Mouse (Mus musculus) gonadal fat pad, adult 2 months (tissue): ENCODE measurements at regions not wholly inside any gene's neighbourhood (a gene's known extent, or its start where the extent isn't known, plus 50 kb on each side); places are given as distances from the start of the nearest gene placed in this dataset.

Source experiments
- DNase-seq: peaks from one replicate; pipeline ENCODE4 v3.0.0-alpha.2; 2012; ENCODE audit warnings: low read depth

- no peak for DNase-seq
Measured at GRCm38 (mm10) chr12:79912281-79913063, 200.3 kb downstream of the Zfp36l1 start.

DNA sequence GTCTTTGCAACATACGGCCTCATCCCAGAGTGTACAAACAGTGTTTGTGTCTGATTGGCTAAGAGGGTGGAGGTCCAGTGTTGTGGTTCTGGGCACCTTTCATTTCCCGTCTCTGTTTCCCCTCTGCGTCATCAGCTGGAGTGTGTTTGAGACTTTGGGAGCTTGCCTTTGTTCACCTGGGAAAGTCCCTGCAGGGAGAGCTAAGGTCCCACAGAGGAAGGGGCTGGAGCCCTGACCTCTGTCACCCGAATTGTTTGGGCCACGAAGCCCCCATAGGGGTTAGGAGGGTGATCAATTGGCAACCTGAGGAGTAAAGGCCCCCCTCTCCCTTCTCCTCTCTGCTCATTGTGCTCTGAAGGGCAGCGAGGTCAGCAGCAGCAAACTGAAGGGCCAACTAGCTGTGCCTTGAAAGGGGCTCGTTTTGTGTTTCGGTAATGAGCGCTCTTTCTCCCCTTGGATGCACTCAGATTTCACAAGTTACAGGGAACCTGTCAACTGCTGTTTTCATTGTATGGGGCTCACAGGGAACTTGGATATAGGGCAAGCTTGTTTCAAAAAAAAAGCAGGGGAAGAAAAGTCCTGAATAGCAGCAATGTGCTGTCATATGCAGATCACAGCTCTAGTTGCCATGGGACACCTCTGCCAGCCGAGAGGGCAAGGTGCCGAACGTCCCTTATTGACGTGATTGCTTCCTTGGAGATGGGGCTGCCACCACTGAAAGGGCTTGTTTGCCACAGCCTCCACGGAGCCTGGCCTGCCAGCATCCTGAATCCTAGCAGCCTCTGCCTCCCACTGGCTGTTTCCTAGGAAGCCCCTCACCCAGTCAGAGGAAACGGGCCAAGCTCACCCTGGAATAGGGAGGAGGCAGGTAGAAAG lies 201.7 kb downstream of the Zfp36l1 start:
- no peak for DNase-seq

GRCm38 (mm10) chr12:79907583-79907982 lies 205.2 kb downstream of the Zfp36l1 start:
- no peak for DNase-seq

DNA sequence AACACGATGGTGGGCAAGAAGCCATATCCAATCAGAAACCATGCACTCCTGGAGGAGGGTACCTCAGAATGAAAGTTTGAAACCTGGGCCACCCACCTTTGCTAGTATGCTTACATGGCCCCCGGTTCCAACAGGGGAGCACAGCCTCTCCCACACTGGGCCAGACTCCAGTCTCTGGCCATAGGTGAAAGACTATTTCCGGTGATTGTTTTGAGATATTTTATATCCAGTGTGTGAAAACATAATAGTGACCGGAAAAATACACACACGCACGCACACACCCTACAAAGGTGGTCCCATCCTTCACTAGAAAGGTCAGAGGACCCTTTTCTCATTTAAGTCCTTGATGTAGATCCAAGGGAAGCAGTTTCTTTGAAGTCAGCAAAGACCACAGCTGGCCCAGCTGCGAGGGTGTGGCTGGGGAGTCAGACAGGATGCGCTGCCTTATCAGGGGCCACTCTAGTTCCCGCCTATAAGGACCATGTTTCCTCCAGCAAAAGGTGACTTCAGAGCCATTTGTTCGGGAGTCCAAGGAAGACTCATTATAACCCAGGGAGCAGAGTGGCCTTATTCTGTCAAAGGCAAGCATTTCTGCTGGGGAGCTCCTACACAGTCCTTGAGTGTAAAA lies 206.0 kb downstream of the Zfp36l1 start:
- DNase-seq = no peak

DNA sequence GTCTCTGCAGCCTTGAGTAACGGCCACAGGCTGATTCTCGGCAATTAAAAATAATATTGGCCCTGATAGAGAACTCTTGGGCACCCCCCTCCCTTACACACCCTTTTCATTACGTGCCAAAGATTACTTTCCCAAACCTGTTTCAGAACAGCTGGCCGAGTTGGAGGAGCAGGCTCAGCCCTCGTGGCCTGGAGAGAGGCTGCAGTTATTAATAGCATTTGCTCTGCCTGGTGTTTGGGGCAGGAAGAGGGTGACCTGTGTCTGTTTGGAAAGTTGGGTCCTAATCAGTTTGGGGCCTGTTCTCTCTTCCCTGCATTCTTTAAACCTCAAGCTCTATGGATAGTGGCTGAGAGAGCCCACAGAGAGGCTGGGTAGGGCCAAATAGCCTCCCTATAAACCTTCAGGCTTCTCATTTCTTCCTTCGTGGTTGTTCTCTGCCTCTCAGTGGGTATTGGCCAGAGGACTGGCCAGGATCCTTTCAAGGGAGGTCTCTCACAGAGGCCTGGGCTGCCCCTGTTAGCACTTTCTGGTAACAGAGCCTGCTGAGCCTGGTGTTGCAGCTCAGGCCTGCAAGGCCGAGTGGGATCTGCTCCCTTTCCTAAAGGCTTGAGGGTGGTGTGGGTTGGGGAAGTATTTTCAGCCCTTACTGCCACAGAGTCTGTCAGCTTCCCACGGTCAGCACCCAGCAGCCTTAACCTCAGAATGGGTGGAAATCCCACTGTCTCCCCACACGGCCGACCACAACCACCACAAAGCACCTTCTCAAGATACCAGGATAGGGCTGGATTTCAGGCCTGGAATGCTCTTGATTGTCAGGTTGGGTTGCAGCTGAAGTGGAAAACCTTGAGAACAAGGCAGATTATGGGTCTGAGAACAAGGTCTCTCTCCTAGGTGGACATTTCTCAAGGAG lies 206.7 kb downstream of the Zfp36l1 start:
- DNase-seq = no peak

GRCm38 (mm10) chr12:79904913-79905549 lies 207.8 kb downstream of the Zfp36l1 start:
- no peak for DNase-seq

DNA sequence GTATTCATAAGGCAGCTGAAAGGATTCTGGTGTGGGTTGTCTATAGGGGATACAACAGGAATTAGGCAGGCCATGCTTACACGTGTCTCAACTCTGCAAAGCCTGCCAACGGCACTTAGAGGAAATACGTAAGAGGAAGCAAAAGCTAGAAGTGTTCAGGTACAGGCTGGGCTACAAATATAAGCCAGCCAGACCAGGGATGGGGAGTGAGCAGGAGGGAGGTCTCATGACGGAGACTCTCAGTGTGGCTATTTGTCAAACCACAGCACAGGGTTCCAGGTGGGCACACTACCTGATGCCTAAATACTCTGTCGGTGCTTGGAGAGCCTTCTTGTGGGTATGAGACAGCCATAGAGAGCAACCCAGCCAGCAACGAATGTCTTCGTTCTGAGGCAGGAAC lies 210.1 kb downstream of the Zfp36l1 start:
- no peak for DNase-seq

GRCm38 (mm10) chr12:79902163-79902562 lies 210.7 kb downstream of the Zfp36l1 start:
- DNase-seq = no peak

DNA sequence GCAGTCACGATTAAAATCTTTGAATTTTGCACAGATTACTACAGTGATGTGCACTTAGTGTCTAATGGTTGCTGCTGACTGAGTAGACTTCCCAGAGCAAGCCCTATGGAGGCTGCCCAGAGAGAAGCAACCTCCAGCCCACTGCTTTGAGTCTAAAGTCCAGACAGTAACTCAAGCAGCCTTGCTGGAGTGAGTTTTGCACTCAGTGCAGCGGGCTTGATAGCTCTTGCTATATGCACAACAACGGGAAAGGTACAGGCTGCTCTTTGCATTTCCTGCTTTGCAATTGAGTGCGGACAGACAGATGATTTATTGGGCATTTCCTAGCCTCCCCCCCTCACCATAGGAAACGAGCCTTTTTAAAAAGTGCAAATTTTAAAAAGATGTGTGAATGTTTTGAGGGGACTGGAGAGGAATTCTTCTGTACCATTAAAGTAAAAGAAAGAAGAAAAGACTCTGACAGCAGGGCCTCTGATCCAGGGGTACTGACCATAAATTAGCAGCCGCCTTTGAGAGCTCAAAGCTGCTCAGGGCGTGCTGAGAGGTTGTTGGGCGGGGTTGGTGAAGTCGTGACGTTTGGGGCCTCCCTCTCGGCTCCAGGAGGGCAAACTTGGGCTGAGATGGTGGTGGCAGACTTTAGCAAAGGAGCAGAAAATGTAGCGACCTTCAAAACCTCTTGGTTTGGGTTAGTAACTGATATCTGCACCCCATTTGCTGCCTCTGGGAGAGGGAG lies 214.4 kb downstream of the Zfp36l1 start:
- no peak for DNase-seq

DNA sequence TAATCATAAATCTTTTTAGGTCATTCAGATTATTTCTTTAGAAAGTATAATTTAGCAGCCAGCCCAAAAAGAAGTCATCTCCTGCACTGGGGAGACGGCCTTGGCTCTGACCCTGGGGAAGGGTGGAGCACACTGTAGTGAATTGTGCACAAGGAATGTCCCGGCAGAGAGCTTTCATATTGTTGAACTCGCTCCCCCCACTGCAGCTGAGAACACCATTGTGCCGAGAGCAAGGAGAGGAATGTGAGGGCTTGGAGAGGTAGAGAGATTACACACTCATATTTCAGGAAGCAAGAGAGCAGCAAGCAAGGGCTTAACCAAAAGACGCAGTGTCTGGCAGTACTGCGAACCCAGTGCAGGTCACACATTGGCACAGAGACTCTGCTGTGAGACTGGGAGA lies 216.8 kb downstream of the Zfp36l1 start:
- DNase-seq = no peak

DNA sequence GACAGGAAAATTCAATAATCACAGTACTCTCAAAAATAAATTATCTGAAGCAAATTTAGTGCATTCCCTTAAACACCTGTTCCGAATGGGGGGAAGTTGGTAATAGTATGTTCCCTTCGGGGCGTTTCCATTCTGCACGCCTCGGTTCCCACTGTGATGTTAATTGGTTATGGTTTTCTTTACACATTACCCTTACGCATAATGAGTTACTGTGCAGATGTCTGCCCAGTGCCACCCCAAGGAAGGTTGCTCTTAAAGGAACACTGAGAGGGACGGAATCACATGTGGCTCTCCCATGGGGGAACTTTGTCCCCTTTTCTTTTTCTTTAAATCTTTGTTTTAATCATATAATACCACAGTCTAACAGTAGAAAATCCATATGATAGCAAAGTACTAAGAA lies 217.5 kb downstream of the Zfp36l1 start:
- DNase-seq = no peak

GRCm38 (mm10) chr12:79892871-79893270 lies 219.9 kb downstream of the Zfp36l1 start:
- DNase-seq = no peak

DNA sequence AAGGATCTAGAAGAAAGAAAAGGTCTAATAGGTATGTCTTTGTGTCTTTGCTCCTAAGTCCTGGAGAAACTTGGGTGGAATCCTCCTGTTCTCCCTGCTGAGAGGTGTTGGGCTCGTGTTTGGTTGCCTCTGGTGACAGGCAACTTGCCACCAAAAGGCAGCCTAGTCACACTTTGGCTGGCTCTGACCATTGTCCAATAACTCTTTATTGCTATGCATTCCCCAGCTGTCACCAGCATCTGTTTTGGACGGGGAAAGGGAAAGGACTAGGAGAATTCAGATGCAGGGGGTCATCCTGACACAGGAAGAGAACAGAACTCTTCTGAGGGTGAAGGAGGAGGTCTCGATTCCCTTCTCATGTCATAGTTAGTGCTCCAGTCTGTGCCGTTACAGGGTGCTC lies 220.9 kb downstream of the Zfp36l1 start:
- DNase-seq = no peak

- no peak for DNase-seq
Measured at GRCm38 (mm10) chr12:79890887-79891286, 221.9 kb downstream of the Zfp36l1 start.

DNA sequence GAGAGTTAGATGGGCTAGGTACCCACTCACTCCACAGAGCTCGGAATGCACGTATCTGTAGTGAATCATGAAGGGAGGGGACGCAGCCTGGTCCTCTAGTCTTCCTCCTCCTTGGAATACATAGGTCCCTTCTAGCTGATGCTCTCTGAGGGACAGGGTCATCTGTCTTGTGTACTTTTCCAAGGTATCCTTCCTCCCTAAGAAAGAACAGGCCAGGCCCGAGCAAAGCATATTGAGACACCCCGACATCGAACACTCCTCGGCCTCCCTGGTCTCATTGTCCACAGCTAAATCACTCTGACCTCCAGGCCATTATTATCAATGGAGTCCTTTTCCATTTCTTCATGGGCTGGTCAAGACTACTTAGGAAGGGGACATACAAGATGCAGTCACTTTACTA lies 222.5 kb downstream of the Zfp36l1 start:
- no peak for DNase-seq

GRCm38 (mm10) chr12:79888812-79889211 lies 224.0 kb downstream of the Zfp36l1 start:
- DNase-seq = no peak

GRCm38 (mm10) chr12:79888086-79888485 lies 224.7 kb downstream of the Zfp36l1 start:
- no peak for DNase-seq

GRCm38 (mm10) chr12:79887225-79887886 lies 225.5 kb downstream of the Zfp36l1 start:
- DNase-seq = no peak

DNA sequence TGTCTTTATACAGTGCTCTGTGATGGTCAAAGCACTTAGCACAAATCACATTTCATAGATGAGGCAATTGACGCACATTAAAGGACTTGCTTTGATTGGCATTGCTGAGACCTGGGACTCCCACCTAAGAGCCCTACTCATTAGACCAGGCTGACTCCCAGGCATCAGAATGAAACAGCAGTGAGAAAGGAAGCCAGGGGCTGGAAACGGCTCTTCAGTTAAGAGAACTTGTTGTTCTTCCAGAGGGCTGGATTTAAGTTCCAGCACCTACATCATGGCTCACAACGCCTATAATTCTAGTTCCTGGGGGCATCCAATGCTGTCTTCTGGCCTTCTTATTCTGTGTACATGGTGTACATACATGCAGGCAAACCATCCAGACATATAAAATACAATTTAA lies 226.3 kb downstream of the Zfp36l1 start:
- DNase-seq = no peak

DNA sequence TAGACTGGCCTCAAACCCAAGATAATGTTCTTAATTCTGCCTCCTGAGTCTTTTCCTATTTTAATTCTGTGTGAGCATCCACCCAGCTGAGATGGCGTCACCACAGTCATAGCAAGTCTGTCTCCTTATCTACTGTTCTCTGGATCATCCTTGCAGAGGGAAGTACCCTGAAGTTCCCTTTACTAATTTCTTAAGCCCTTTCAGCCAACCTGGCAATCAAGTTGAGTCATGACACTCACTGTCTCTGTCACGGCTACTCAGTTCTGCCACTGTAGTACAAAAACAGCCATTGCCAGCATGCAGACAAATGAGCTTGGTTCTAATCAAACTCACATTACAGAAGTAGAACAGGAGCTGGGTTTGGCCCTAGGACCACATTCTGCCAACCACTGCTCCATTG lies 227.5 kb downstream of the Zfp36l1 start:
- no peak for DNase-seq
